Mouse (Mus musculus) heart, postnatal 10 days (tissue): ENCODE measurements around the gene Rmdn2. TPM values are rescaled to one million over a fixed set of nuclear protein-coding genes. Genes with fewer than 3 reads are reported as not detected.

ENCODE experiments used
- DNase-seq, 2 experiments: peaks; one replicate each; pipeline ENCODE4 v3.0.0; 2021
- intact Hi-C: fragments of 180-260 bp; cut with DNase I; formaldehyde crosslinking; loops from one replicate; pipeline ENCODE4 v1.15.1; 2025
- total RNA-seq, 2 experiments: library from RNA; stranded (reverse); gene quantifications; 2 replicates each; pipeline ENCODE4 v1.2.3; 2021

The Rmdn2 gene
- 1 to 10 TPM; 7.7 to 9.1 TPM for total RNA-seq

GRCm38 (mm10) chr17:79611545-79611944 is at the start of gene Rmdn2:
Gene Rmdn2, plus strand, starts transcription at chr17:79611863.
- no peak for DNase-seq
- intact Hi-C loops: no loop called here

DNA sequence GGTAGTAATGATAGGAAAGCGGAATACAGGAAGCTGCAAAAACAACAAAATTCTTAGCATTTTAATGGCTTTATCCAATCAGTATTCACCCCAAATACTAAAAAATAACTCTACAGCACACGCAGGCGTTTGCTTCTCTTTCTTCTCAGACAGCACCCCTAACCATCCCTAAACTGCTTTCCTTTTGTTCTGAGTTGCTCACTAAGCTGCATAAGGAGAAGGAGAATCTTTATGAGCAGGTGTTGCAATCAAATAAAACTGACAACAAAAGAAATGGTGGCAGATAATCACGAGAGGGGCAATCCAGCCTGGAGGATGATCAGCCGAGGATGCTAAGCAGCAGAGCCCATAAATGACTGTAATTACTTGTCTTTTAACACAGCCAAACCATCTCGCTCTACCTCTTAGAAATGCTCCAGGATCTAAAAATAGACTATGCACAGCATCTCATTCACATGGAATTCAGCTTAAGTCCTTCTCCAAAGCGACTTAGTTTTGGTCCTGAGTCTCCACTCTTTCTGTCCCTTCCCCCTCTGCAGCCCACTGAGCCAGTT is 48.5 kb upstream of the Rmdn2 start:
- no peak for DNase-seq
- intact Hi-C loops: no loop called here

GRCm38 (mm10) chr17:79563721-79564120 is 47.9 kb upstream of the Rmdn2 start:
- intact Hi-C loops: no loop called here
- DNase-seq: no peak

GRCm38 (mm10) chr17:79565241-79565961 is 46.3 kb upstream of the Rmdn2 start:
- intact Hi-C loops: loop anchor here (5.0 kb wide), 2 partner anchors 213 to 358 kb away; no protein-coding TSS in a partner anchor
- no peak for DNase-seq

DNA sequence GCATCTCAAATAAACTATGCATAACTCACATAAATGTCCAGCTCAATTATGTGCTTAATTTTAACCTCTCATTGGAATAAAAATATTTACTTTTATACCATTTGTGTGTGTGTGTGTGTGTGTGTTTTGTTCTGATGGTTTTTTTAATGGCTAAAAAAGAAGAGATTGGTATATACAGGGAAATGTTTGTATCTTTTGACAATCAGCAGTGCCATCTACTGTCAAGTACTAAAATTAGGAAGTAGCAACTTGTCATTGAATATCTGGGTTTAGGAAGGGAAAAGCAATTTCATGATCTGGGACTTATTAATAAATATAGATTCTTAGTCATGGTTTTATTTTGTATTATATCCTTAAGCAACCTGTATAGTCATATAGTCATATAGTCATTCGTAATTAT is 43.3 kb upstream of the Rmdn2 start:
- intact Hi-C loops: loop anchor here (2.0 to 5.0 kb wide), 3 partner anchors 216 to 458 kb away; no protein-coding TSS in a partner anchor
- DNase-seq: no peak

DNA sequence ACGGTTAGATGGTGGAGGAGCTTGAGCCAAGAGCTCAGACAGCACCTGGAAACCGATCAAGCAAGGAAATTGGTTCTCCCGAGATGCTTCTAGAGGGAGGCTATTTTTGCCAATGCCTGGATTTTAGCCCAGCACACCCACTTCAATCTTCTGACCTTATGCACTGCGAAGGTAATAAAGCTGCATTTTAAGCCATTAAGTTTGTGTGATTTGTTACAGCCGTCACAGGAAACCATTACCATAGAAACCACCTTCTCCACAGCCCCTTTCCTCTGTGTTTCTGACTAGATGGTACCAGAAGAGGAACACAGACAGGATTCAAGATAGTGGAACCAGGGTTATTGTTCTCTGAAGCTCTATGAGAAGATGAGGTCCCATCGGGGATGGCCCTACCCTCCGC is 33.3 kb upstream of the Rmdn2 start:
- intact Hi-C loops: no loop called here
- DNase-seq: no peak

DNA sequence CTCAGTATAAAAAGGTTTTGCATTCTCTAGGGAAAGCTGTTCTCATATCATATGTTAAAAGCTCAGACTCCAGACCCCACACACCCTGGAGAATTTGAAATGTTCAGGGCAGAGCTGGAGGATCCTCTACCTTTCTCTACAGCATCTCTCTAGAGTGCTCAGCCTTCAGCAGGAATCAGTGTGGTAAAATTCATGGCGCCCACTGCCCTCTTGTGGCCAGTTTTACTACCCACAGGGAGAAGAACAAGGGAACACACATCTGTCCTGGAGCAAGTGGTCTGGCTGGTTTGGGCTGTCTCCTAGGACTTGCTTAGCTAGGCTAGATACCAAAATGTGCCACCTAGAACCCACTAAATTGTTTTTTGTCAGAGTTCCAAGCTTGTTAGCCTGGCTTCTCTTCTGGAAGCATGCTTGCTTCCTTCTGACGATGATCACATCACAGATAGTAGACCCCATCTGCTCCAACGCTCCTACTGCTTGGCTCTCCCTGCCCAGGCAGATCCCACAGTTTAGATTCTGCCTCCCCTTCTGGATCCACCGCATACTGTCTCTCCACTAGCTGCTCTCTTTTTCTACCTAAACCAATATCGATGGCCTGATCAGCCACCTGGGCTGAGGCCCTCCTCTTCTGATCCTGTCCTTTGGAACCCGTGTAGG is 31.3 kb upstream of the Rmdn2 start:
- intact Hi-C loops: loop anchor here (1.0 to 5.0 kb wide), 2 partner anchors 257 to 469 kb away; no protein-coding TSS in a partner anchor
- DNase-seq: peak; percentile 84 to 90

GRCm38 (mm10) chr17:79583466-79583865 is 28.2 kb upstream of the Rmdn2 start:
- intact Hi-C loops: loop anchor here (5.0 kb wide), 1 partner anchor 254 kb away; no protein-coding TSS in a partner anchor
- DNase-seq: no peak

DNA sequence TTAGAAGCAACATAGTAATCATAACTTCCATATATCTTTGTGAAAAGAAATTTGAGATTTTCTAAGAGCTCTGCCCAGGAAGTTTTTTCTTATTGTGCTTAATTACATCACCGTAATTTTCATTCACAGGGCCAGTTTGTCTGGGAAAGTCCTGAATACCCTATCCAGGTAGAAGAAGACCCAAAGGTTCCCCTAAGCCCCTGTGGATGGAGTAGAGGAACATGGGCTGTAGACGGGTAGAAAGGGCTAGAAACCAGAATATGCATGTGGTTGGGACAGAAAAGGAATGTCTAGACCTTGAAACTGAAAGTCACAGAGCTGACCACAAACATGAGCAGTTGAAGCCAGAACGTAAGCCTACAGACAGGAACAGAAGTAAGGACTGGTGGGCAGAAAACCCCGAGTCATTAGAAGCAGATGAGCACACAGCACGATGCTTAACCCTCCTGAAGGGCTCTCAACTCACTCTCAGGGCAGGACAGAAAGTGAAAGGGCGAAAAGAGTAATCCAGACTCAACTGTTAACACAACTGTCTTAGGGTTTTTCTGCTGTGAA is 27.3 kb upstream of the Rmdn2 start:
- intact Hi-C loops: loop anchor here (5.0 kb wide), 1 partner anchor 253 kb away; no protein-coding TSS in a partner anchor

DNA sequence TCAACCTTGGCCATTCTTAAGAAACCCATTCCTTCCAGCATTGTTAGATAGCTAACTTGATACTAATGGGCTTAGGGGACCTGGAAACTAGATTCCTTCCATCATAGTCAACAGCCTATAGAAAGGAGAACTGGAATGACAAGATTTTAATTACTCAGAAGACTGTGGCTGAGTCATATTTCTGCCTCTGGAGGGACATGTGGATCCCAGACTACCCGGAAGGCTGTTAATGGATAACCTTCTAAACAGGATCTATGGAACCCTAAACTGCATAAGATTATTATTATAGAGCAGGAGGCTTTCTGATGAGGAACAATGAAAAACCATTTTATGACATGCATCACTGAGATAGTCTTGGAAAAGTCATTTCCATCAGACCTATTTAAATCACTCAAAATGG is 21.8 kb upstream of the Rmdn2 start:
- DNase-seq: no peak
- intact Hi-C loops: no loop called here

More for the DNA sequence above, 27.3 kb upstream of the Rmdn2 start:
- DNase-seq: no peak

- no peak for DNase-seq
- intact Hi-C loops: no loop called here
These were observed 15.7 kb upstream of the Rmdn2 start for GRCm38 (mm10) chr17:79595996-79596395.

DNA sequence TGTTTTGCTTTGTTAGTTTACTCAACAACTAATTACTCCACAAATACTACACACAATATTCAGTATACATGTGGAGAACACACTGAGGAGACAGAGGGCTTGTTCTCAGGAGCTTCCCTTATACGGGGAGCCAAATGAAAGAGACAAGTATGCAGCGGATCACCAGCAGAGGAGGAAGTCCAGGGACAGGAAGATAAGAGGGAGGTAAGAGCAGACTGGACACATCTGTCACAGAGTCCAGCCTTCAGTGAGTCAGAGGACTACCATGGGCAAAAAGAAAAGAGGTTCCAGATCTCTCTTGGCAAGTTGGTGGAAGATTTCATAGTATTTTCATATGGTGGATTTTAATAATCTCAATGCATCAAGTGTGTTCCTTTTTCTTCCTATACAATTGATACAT is 13.5 kb upstream of the Rmdn2 start:
- intact Hi-C loops: no loop called here
- DNase-seq: no peak

DNA sequence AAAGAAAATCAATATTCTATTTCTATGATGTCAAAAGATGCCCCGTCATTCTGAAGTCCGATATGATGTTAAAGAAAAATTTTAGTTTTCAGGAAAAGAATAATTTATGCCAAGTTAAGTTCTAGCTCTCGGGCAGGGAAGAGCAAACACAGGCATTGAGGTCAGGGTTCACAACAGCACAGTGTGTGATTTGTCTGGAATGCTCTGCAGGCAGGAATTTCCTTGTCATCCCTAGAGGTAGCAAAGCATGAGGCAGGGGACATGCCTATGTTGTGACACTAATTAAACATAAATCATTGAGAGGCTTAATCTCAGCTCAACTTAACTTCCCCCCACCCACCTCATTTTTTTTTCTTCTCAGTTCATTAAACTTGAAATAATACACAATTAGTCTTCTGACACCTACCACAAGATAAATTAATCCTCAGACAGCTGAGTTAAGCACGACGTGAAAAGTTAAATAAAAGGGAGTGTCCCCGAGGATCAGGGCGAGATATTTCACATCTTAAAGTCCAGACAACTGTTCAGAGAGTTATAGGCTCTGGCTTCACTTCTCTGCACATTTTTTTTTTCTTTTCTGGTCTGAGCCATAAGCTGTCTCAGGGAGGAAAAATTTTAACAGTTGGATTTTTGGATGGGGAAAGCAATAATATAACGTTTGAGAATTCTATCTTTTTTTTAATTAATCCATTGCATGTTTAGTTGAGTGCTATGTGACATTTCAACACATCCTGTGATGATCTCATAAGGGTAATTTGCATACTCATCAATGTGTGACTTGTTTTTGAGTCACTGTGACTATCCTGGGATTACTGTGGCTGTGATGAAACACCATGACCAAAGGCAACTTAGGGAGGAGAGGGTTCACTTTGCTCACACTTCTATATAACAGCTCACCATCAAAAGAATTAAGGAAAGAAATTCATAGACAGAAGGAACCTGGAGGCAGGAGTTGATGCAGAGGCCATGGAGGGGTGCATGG is 12.8 kb upstream of the Rmdn2 start:
- no peak for DNase-seq
- intact Hi-C loops: no loop called here

- intact Hi-C loops: no loop called here
- DNase-seq: no peak
These were observed 11.6 kb upstream of the Rmdn2 start for GRCm38 (mm10) chr17:79600108-79600507.

- intact Hi-C loops: no loop called here
- DNase-seq: no peak
These were observed 9.3 kb upstream of the Rmdn2 start for GRCm38 (mm10) chr17:79602381-79602780.

- intact Hi-C loops: no loop called here
- DNase-seq: no peak
These were observed 8.2 kb upstream of the Rmdn2 start for GRCm38 (mm10) chr17:79603427-79603826.

- DNase-seq: no peak
- intact Hi-C loops: no loop called here
These were observed 5.9 kb upstream of the Rmdn2 start for GRCm38 (mm10) chr17:79605794-79606193.

- no peak for DNase-seq
- intact Hi-C loops: no loop called here
These were observed 2.0 kb upstream of the Rmdn2 start for GRCm38 (mm10) chr17:79609697-79610096.

- no peak for DNase-seq
- intact Hi-C loops: no loop called here
These were observed 1.4 kb upstream of the Rmdn2 start for GRCm38 (mm10) chr17:79610163-79610755.
